Mouse (Mus musculus) heart, postnatal 4 days (tissue): ENCODE results near the gene Adgrv1. TPM values are rescaled to one million over a fixed set of nuclear protein-coding genes. Genes with fewer than 3 reads are reported as not detected.
"Not testable (repeated sequence)": the region's sequence is repeated elsewhere in the genome, so short reads cannot be mapped to it uniquely, and the experiment has no call there.

Source experiments
- DNase-seq: peaks from one replicate; pipeline ENCODE4 v3.0.0; 2021
- total RNA-seq, 2 experiments: library from RNA; stranded (reverse); gene quantifications; 2 replicates each; pipeline ENCODE4 v1.2.3; 2021

Adgrv1 gene
- 1 to 10 TPM; 1.5 to 2.0 TPM for total RNA-seq

GRCm38 (mm10) chr13:81632720-81633415 lies at the start of gene Adgrv1:
TSS of gene Adgrv1 (minus strand) at chr13:81633154.
- DNase-seq = peak; percentile 74

- DNase-seq = no peak
Observed at GRCm38 (mm10) chr13:81675333-81675732, 42.4 kb upstream of the Adgrv1 start.

- DNase-seq = no peak
Observed at GRCm38 (mm10) chr13:81667713-81668112, 34.8 kb upstream of the Adgrv1 start.

GRCm38 (mm10) chr13:81664331-81664698 lies 31.4 kb upstream of the Adgrv1 start:
- peak; percentile 11 for DNase-seq

DNA sequence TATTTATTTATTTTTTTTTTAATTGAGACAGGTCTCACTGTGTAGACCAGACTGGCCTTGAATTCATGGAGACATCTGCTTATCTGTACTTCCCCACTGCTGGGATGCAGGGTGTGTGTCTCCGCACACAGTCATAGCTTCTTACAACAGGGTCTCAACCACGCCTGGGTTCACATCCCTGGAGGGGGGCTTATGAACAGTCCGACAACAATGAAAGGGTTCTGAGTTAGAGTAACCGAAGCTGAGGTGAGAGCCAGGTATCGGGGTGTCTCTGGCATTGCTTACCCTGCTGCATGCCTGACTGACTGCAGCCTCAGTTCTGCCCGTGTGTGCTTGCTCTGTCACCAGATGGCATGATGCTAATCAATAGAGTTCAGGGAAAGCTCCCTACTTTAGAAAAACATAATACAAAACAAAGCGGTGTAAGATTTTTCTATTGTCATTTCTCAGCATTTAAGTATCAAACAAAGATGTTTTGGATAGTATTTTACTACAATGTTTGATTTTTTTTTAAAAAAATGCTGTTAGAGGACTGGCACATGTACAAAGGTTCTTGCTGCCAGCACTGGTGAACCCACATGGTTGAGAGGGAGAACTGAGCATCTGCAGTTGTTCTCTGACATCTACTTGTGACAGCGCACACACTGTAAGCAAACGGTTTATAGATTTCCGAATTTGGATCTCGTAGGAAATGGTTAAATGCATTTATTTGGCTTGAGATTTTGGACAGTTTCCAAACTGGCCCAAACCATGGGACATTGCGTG lies 30.8 kb upstream of the Adgrv1 start:
- no peak for DNase-seq

GRCm38 (mm10) chr13:81658053-81658752 lies 25.2 kb upstream of the Adgrv1 start:
- no peak for DNase-seq

DNA sequence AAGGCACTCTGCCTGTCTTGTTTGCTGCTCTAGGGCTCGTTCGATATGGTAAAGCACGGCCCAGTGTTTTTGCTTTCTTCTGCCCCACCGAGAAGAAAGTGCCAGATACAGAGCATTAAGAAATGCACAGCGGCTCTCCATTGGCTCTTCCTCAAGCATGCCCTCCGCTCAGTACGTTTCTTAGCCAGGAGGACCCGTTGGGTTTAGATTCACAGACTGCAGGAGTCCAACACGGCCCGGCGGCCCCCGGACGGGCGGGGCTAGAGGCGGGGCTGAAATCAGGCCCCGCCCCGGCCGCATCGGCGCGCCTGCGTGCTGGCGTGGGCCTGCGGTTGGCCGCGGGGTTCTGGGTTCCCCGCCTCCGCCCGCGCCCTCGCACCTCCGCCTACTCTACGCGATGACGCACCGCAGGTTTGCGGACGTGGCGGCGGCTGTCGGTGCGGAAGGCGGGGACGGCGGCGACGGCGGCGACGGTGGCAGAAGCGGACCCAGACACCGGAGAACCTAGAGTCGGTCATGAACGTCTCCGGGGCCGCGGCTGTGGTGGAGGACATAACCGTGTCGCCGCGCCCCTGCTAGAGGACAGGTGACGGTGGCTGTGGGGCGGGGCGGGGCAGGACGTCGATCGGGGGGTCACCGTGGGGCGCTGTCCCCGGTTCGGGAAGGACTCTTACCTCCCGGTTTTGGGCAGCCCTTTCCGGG lies 24.5 kb upstream of the Adgrv1 start, which contains the start of gene Lysmd3:
TSS of gene Lysmd3 (plus strand) at position 313 of the 702 bp plus-strand sequence.
- peak; percentile 94 for DNase-seq

DNA sequence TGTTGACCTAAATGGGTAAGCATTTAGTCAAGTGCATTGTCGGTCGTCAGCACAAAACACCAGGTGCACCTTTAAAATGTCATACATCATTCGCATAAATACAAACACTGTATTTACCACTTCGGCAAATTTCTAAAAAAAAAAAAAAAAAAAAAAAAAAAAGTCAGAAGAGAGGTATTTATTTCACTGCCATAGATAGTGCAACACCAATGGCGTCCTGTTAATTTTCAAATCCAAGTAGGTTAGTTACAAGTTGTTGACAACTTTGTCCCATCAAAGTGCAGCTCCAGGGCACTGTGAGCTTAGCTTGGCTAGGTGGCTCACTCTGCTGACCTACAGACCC lies 24.0 kb upstream of the Adgrv1 start:
- DNase-seq = no peak

- no peak for DNase-seq
Observed at GRCm38 (mm10) chr13:81656091-81656850, 23.3 kb upstream of the Adgrv1 start.

GRCm38 (mm10) chr13:81650382-81650781 lies 17.4 kb upstream of the Adgrv1 start:
- DNase-seq = not testable (repeated sequence)

- DNase-seq = no peak
Observed at GRCm38 (mm10) chr13:81646348-81646747, 13.4 kb upstream of the Adgrv1 start.

DNA sequence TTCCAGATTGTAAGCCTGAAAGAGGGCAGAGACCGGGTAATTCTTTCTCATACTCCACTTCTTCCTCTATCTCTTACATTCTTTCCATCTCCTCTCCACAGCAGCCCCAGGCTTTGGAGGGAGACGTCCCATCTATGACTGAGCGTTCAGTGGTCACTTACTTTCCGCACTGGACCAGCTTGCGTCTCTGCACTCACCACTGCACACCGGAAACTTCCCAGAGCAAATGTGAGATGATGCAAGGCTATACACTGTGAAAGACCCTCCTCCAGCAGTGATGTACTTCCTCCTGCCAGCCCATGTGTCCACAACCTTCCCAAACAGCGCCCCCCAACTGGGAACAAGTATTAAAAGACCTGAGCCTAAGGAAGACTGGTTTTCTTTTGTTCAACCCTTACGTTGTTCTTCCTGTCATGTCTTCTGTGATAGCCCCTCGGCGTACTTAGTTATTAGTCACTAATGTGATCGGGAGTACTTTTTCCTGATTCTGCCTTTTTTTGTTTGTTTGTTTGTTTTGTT lies 11.2 kb upstream of the Adgrv1 start:
- DNase-seq = no peak

- no peak for DNase-seq
Observed at GRCm38 (mm10) chr13:81642491-81643149, 9.7 kb upstream of the Adgrv1 start.

- DNase-seq = peak; percentile 53
Observed at GRCm38 (mm10) chr13:81641289-81642045, 8.5 kb upstream of the Adgrv1 start.

DNA sequence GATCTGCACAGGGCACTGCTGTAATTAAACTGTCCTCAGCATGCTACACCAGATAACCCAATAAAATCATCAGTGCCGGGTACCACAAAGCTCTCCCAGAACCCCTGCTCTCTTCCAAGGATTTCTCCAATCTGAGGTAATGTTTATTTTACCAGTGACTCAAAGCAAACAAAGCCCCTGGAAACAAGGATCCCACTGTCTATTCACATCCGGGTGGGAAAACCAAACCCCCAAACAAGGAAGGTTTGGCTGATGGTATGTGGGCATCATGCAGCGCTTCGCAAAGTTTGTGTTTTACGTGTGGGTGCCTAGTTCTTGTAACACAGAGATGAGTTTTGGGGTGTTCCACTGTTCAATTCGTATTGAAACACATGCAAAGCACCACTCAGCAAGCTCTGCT lies 7.9 kb upstream of the Adgrv1 start:
- DNase-seq = no peak

DNA sequence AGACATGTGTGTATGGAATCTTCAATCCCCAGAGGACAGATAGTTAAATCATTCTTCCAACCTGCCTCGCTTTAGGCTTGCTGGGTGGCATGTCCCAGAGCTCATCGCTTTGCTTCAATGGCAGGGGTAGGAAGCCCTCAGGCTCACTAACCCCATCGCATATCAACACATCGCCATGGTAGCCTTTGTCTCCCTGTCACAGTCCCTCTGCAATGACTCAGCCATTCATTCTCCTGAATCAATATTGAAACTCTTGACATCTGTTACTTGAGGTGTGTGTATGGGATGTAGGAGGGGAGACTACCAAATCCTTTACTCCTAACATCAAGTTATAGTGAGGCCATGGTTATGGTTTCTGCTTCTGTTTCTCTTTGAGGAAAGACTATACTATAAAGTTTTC lies 6.7 kb upstream of the Adgrv1 start:
- DNase-seq = no peak

GRCm38 (mm10) chr13:81630566-81630965 lies 2.4 kb downstream of the Adgrv1 start:
- no peak for DNase-seq

GRCm38 (mm10) chr13:81629395-81629794 lies 3.6 kb downstream of the Adgrv1 start:
- DNase-seq = no peak

- no peak for DNase-seq
Observed at GRCm38 (mm10) chr13:81628631-81629190, 4.2 kb downstream of the Adgrv1 start.

DNA sequence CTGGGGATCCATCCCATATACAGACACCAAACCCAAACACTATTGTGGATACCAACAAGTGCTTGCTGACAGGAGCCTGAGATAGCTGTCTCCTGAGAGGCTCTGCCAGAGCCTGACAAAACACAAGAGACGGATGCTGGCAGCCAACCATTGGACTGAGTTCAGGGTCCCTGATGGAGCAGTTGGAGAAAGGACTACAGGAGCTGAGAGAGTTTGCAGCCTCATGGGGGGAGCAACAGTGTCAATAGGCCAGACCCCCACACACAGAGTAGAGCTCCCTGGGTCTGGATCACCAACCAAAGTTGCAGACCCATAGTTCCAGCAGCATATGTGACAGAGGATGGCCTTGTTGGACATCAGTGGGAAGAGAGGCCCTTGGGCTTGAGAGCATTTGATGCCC lies 5.1 kb downstream of the Adgrv1 start:
- DNase-seq = not testable (repeated sequence)
